Mouse (Mus musculus): ENCODE results near the gene Prkar2b. TPM values are rescaled to one million over a fixed set of nuclear protein-coding genes. Genes with fewer than 3 reads are reported as not detected.
A peak's percentile ranks its signal among the peaks of the same experiment; 100 is the strongest.

Gene Prkar2b
- total and polyA plus RNA-seq, 3 experiments, result 2.5 to 6.1 (median 2.9) TPM

GRCm38 (mm10) chr12:32066004-32066403 is 4.9 kb upstream of the Prkar2b start:
- Histone ChIP-seq H3K9ac (ENCODE audit: insufficient read depth, low read depth) (no peak overlapping the region), H3K27ac (ENCODE audit: insufficient read depth, low read depth) (no peak overlapping the region), H3K27me3 (replicated peaks) (peaks cover 3% of the 10 kb centered on the region), H3K4me1 (ENCODE audit: control insufficient read depth in 1 of 2, insufficient read depth in 2 of 2) (peaks cover 2 to 5% of the 10 kb centered on the region in 2 experiments; a peak in 2 of 4 replicates), H3K9me3 (replicated peaks; ENCODE audit: low read length) (no peaks in the 10 kb centered on the region), H3K4me2 (ENCODE audit: insufficient read depth, low read depth, poor library complexity, severe bottlenecking) (no peak overlapping the region), H3K79me2 (replicated peaks; ENCODE audit: control insufficient read depth, extremely low read depth, insufficient read depth, poor library complexity, severe bottlenecking) (no peaks in the 10 kb centered on the region), H3K36me3 (replicated peaks in 1 of 2; ENCODE audit: control insufficient read depth in 1 of 2, insufficient read depth in 1 of 2, low read length in 1 of 2) (no peaks in the 10 kb centered on the region), H3K4me3 (replicated peaks in 1 of 3; ENCODE audit: low read depth in 2 of 3, low read length in 2 of 3, poor library complexity in 1 of 3) (no peak overlapping the region)
- no peak for DNase-seq (ENCODE audit: extremely low read depth)
- dilution Hi-C loops (cut with MboI; ENCODE audit: extremely low pct_ligation_motif_present, extremely low pct_unique_long_range_greater_than_20kb, low sequenced_read_pairs) (no loop called here), in situ Hi-C loops (cut with MboI; ENCODE audit: low pct_ligation_motif_present, low pct_unique_long_range_greater_than_20kb, low sequenced_read_pairs) (no loop called here)
- TF ChIP-seq ELF1 (IDR thresholded peaks at IDR 0.05; ENCODE audit: low read depth, low read length), result no peak
- no peak for TF ChIP-seq ZC3H11A (IDR thresholded peaks at IDR 0.05; ENCODE audit: low read depth, low read length)
- no peak for TF ChIP-seq MEF2A (IDR thresholded peaks at IDR 0.05; ENCODE audit: borderline replicate concordance, low read depth, low read length)
- no peak for TF ChIP-seq USF2 (conservative IDR thresholded peaks at IDR 0.05; ENCODE audit: low read depth, low read length)

GRCm38 (mm10) chr12:32060247-32061089 is 628 bp downstream of the Prkar2b start:
- dilution Hi-C loops (cut with MboI; ENCODE audit: extremely low pct_ligation_motif_present, extremely low pct_unique_long_range_greater_than_20kb, low sequenced_read_pairs) (no loop called here), in situ Hi-C loops (cut with MboI; ENCODE audit: low pct_ligation_motif_present, low pct_unique_long_range_greater_than_20kb, low sequenced_read_pairs) (no loop called here)
- no peaks in the 10 kb centered on the region for H3K79me2 ChIP-seq (replicated peaks; ENCODE audit: control insufficient read depth, extremely low read depth, insufficient read depth, poor library complexity, severe bottlenecking)
- H3K27me3 ChIP-seq (replicated peaks), result peaks cover 6% of the 10 kb centered on the region
- peak overlapping the region; percentile 45 for H3K4me2 ChIP-seq (ENCODE audit: insufficient read depth, low read depth, poor library complexity, severe bottlenecking)
- no peaks in the 10 kb centered on the region for H3K9me3 ChIP-seq (replicated peaks; ENCODE audit: low read length)
- DNase-seq (ENCODE audit: extremely low read depth), result peak; percentile 27
- peak overlapping the region; percentile 34 to 83 (median 56) for H3K4me3 ChIP-seq (replicated peaks in 1 of 3; ENCODE audit: low read depth in 2 of 3, low read length in 2 of 3, poor library complexity in 1 of 3)
- TF ChIP-seq ZKSCAN1 (IDR thresholded peaks at IDR 0.05; ENCODE audit: borderline replicate concordance, low read depth, low read length) (no peak), ZNF384 (IDR thresholded peaks at IDR 0.05; ENCODE audit: low read depth, low read length) (no peak), SIN3A (IDR thresholded peaks at IDR 0.05; ENCODE audit: low read length) (no peak; the same call in 1 of the 2 replicates), KAT2A (IDR thresholded peaks at IDR 0.05; ENCODE audit: insufficient replicate concordance, low read length) (no peak), MXI1 (IDR thresholded peaks at IDR 0.05; ENCODE audit: low read depth, low read length) (no peak), UBTF (IDR thresholded peaks at IDR 0.05; ENCODE audit: low read depth, low read length) (no peak), ZC3H11A (IDR thresholded peaks at IDR 0.05; ENCODE audit: low read depth, low read length) (no peak), MAZ (IDR thresholded peaks at IDR 0.05; ENCODE audit: low read depth, low read length) (no peak), E2F4 (IDR thresholded peaks at IDR 0.05; ENCODE audit: insufficient replicate concordance, low read depth, low read length) (no peak), CHD1 (IDR thresholded peaks at IDR 0.05; ENCODE audit: low read depth, low read length) (no peak), RAD21 (IDR thresholded peaks at IDR 0.05; ENCODE audit: low read depth, low read length) (no peak), CTCF (conservative IDR thresholded peaks at IDR 0.05 in 1 of 2, IDR thresholded peaks at IDR 0.05 in 1 of 2; ENCODE audit: low read depth in 2 of 2, low read length in 2 of 2) (no peak), HCFC1 (IDR thresholded peaks at IDR 0.05; ENCODE audit: low read depth, low read length) (no peak), TBP (conservative IDR thresholded peaks at IDR 0.05; ENCODE audit: low read depth, low read length) (no peak), USF2 (conservative IDR thresholded peaks at IDR 0.05; ENCODE audit: low read depth, low read length) (no peak), BHLHE40 (IDR thresholded peaks at IDR 0.05; ENCODE audit: low read depth, low read length) (no peak), MAX (IDR thresholded peaks at IDR 0.05; ENCODE audit: low read length) (no peak; the same call in none of the 2 replicates), CHD2 (IDR thresholded peaks at IDR 0.05; ENCODE audit: low read length) (no peak)
- peaks cover 7 to 23% of the 10 kb centered on the region in 2 experiments for H3K4me1 ChIP-seq (ENCODE audit: control insufficient read depth in 1 of 2, insufficient read depth in 2 of 2)
- H3K27ac ChIP-seq (ENCODE audit: insufficient read depth, low read depth), result peak overlapping the region; percentile 18; the same call in 1 of the 2 replicates
- H3K36me3 ChIP-seq (replicated peaks in 1 of 2; ENCODE audit: control insufficient read depth in 1 of 2, insufficient read depth in 1 of 2, low read length in 1 of 2), result no peaks in the 10 kb centered on the region
- H3K9ac ChIP-seq (ENCODE audit: insufficient read depth, low read depth), result peak overlapping the region; percentile 62
